Mouse (Mus musculus): ENCODE measurements around the gene Tufm. TPM values are rescaled to one million over a fixed set of nuclear protein-coding genes. Genes with fewer than 3 reads are reported as not detected.

Tufm gene
- polyA plus RNA-seq, 1 experiment from 2014 or later, result 140 TPM

- Histone ChIP-seq H3K4me3 (ENCODE audit: low read depth, low read length) (no peak overlapping the region), H3K9ac (ENCODE audit: low read depth, low read length) (no peak overlapping the region), H3K36me3 (ENCODE audit: control insufficient read depth, insufficient read depth, low read length) (no peaks in the 10 kb centered on the region), H3K4me1 (replicated peaks; ENCODE audit: control insufficient read depth, insufficient read depth, low read length) (no peaks in the 10 kb centered on the region), H3K9me3 (ENCODE audit: control insufficient read depth, low read length) (no peaks in the 10 kb centered on the region), H3K27ac (ENCODE audit: low read depth, low read length) (no peak overlapping the region), H3K27me3 (ENCODE audit: control insufficient read depth, insufficient read depth, low read length) (no peaks in the 10 kb centered on the region), H3K4me2 (replicated peaks; ENCODE audit: low read depth, low read length) (no peak overlapping the region)
- DNase-seq (ENCODE audit: low spot score), result no peak
- WGBS, result 92% methylated on average over 3 of the region's 3 CpGs
- ATAC-seq (ENCODE audit: low FRiP score), result no peak
Observed at GRCm38 (mm10) chr7:126452244-126452643, 34.9 kb upstream of the Tufm start.

- no peak for ATAC-seq (ENCODE audit: low FRiP score)
- Histone ChIP-seq H3K4me3 (ENCODE audit: low read depth, low read length) (no peak overlapping the region), H3K9me3 (ENCODE audit: control insufficient read depth, low read length) (no peaks in the 10 kb centered on the region), H3K27me3 (ENCODE audit: control insufficient read depth, insufficient read depth, low read length) (no peaks in the 10 kb centered on the region), H3K27ac (ENCODE audit: low read depth, low read length) (no peak overlapping the region), H3K36me3 (ENCODE audit: control insufficient read depth, insufficient read depth, low read length) (no peaks in the 10 kb centered on the region), H3K9ac (ENCODE audit: low read depth, low read length) (no peak overlapping the region), H3K4me2 (replicated peaks; ENCODE audit: low read depth, low read length) (no peak overlapping the region), H3K4me1 (replicated peaks; ENCODE audit: control insufficient read depth, insufficient read depth, low read length) (no peaks in the 10 kb centered on the region)
- WGBS, result 84% methylated on average over 7 of the region's 7 CpGs
- DNase-seq (ENCODE audit: low spot score), result no peak
Observed at GRCm38 (mm10) chr7:126453861-126454260, 33.3 kb upstream of the Tufm start.

GRCm38 (mm10) chr7:126455242-126455641 is 31.9 kb upstream of the Tufm start:
- H3K9ac ChIP-seq (ENCODE audit: low read depth, low read length), result no peak overlapping the region
- ATAC-seq (ENCODE audit: low FRiP score), result no peak
- H3K36me3 ChIP-seq (ENCODE audit: control insufficient read depth, insufficient read depth, low read length), result no peaks in the 10 kb centered on the region
- H3K9me3 ChIP-seq (ENCODE audit: control insufficient read depth, low read length), result no peaks in the 10 kb centered on the region
- 77% methylated on average over 2 of the region's 2 CpGs for WGBS
- no peaks in the 10 kb centered on the region for H3K27me3 ChIP-seq (ENCODE audit: control insufficient read depth, insufficient read depth, low read length)
- H3K4me1 ChIP-seq (replicated peaks; ENCODE audit: control insufficient read depth, insufficient read depth, low read length), result no peaks in the 10 kb centered on the region
- H3K27ac ChIP-seq (ENCODE audit: low read depth, low read length), result no peak overlapping the region
- no peak for DNase-seq (ENCODE audit: low spot score)
- no peak overlapping the region for H3K4me2 ChIP-seq (replicated peaks; ENCODE audit: low read depth, low read length)
- no peak overlapping the region for H3K4me3 ChIP-seq (ENCODE audit: low read depth, low read length)

GRCm38 (mm10) chr7:126456382-126457266 is 30.5 kb upstream of the Tufm start:
- Histone ChIP-seq H3K4me2 (replicated peaks; ENCODE audit: low read depth, low read length) (no peak overlapping the region), H3K27me3 (ENCODE audit: control insufficient read depth, insufficient read depth, low read length) (no peaks in the 10 kb centered on the region), H3K4me1 (replicated peaks; ENCODE audit: control insufficient read depth, insufficient read depth, low read length) (no peaks in the 10 kb centered on the region), H3K36me3 (ENCODE audit: control insufficient read depth, insufficient read depth, low read length) (no peaks in the 10 kb centered on the region), H3K9me3 (ENCODE audit: control insufficient read depth, low read length) (no peaks in the 10 kb centered on the region), H3K9ac (ENCODE audit: low read depth, low read length) (no peak overlapping the region), H3K27ac (ENCODE audit: low read depth, low read length) (no peak overlapping the region), H3K4me3 (ENCODE audit: low read depth, low read length) (no peak overlapping the region)
- 87% methylated on average over 17 of the region's 17 CpGs for WGBS
- ATAC-seq (ENCODE audit: low FRiP score) (no peak), DNase-seq (ENCODE audit: low spot score) (no peak)

GRCm38 (mm10) chr7:126458225-126458624 is 28.9 kb upstream of the Tufm start:
- ATAC-seq (ENCODE audit: low FRiP score), result no peak
- WGBS, result 73% methylated on average over 5 of the region's 5 CpGs
- DNase-seq (ENCODE audit: low spot score), result no peak

GRCm38 (mm10) chr7:126458844-126459618 is 28.1 kb upstream of the Tufm start:
- no peaks in the 10 kb centered on the region for H3K27me3 ChIP-seq (ENCODE audit: control insufficient read depth, insufficient read depth, low read length)
- no peak for DNase-seq (ENCODE audit: low spot score)
- 80% methylated on average over 11 of the region's 11 CpGs for WGBS
- no peak overlapping the region for H3K9ac ChIP-seq (ENCODE audit: low read depth, low read length)
- H3K4me2 ChIP-seq (replicated peaks; ENCODE audit: low read depth, low read length), result no peak overlapping the region
- H3K4me3 ChIP-seq (ENCODE audit: low read depth, low read length), result no peak overlapping the region
- no peak for ATAC-seq (ENCODE audit: low FRiP score)
- no peak overlapping the region for H3K27ac ChIP-seq (ENCODE audit: low read depth, low read length)
- no peaks in the 10 kb centered on the region for H3K4me1 ChIP-seq (replicated peaks; ENCODE audit: control insufficient read depth, insufficient read depth, low read length)
- H3K9me3 ChIP-seq (ENCODE audit: control insufficient read depth, low read length), result no peaks in the 10 kb centered on the region
- H3K36me3 ChIP-seq (ENCODE audit: control insufficient read depth, insufficient read depth, low read length), result no peaks in the 10 kb centered on the region

More at GRCm38 (mm10) chr7:126458225-126458624, 28.9 kb upstream of the Tufm start:
- Histone ChIP-seq H3K27me3 (ENCODE audit: control insufficient read depth, insufficient read depth, low read length) (no peaks in the 10 kb centered on the region), H3K36me3 (ENCODE audit: control insufficient read depth, insufficient read depth, low read length) (no peaks in the 10 kb centered on the region), H3K9me3 (ENCODE audit: control insufficient read depth, low read length) (no peaks in the 10 kb centered on the region), H3K4me2 (replicated peaks; ENCODE audit: low read depth, low read length) (no peak overlapping the region), H3K4me3 (ENCODE audit: low read depth, low read length) (no peak overlapping the region), H3K9ac (ENCODE audit: low read depth, low read length) (no peak overlapping the region), H3K4me1 (replicated peaks; ENCODE audit: control insufficient read depth, insufficient read depth, low read length) (no peaks in the 10 kb centered on the region), H3K27ac (ENCODE audit: low read depth, low read length) (no peak overlapping the region)

- Histone ChIP-seq H3K4me2 (replicated peaks; ENCODE audit: low read depth, low read length) (no peak overlapping the region), H3K4me3 (ENCODE audit: low read depth, low read length) (no peak overlapping the region), H3K27ac (ENCODE audit: low read depth, low read length) (no peak overlapping the region), H3K9me3 (ENCODE audit: control insufficient read depth, low read length) (no peaks in the 10 kb centered on the region), H3K9ac (ENCODE audit: low read depth, low read length) (no peak overlapping the region), H3K27me3 (ENCODE audit: control insufficient read depth, insufficient read depth, low read length) (no peaks in the 10 kb centered on the region), H3K36me3 (ENCODE audit: control insufficient read depth, insufficient read depth, low read length) (no peaks in the 10 kb centered on the region), H3K4me1 (replicated peaks; ENCODE audit: control insufficient read depth, insufficient read depth, low read length) (no peaks in the 10 kb centered on the region)
- ATAC-seq (ENCODE audit: low FRiP score) (no peak), DNase-seq (ENCODE audit: low spot score) (no peak)
- 52% methylated on average over 10 of the region's 10 CpGs for WGBS
Observed at GRCm38 (mm10) chr7:126460623-126461399, 26.4 kb upstream of the Tufm start.

GRCm38 (mm10) chr7:126461626-126462025 is 25.5 kb upstream of the Tufm start:
- H3K9me3 ChIP-seq (ENCODE audit: control insufficient read depth, low read length), result no peaks in the 10 kb centered on the region
- 64% methylated on average over 3 of the region's 3 CpGs for WGBS

More at GRCm38 (mm10) chr7:126461626-126462025, 25.5 kb upstream of the Tufm start:
- DNase-seq (ENCODE audit: low spot score) (no peak), ATAC-seq (ENCODE audit: low FRiP score) (no peak)
- Histone ChIP-seq H3K4me2 (replicated peaks; ENCODE audit: low read depth, low read length) (no peak overlapping the region), H3K36me3 (ENCODE audit: control insufficient read depth, insufficient read depth, low read length) (no peaks in the 10 kb centered on the region), H3K4me3 (ENCODE audit: low read depth, low read length) (no peak overlapping the region), H3K27ac (ENCODE audit: low read depth, low read length) (no peak overlapping the region), H3K27me3 (ENCODE audit: control insufficient read depth, insufficient read depth, low read length) (no peaks in the 10 kb centered on the region), H3K9ac (ENCODE audit: low read depth, low read length) (no peak overlapping the region), H3K4me1 (replicated peaks; ENCODE audit: control insufficient read depth, insufficient read depth, low read length) (no peaks in the 10 kb centered on the region)

Measured in hindbrain, embryonic 11.5 days (tissue).